Mouse (Mus musculus): ENCODE measurements around the gene Bzw2.

GRCm38 (mm10) chr12:36057699-36058098 lies 100.2 kb downstream of the Bzw2 start:
- TF ChIP-seq EP300 (optimal IDR thresholded peaks at IDR 0.05) (no peak), CTCF (IDR thresholded peaks at IDR 0.05; ENCODE audit: low read depth) (no peak)
